9 mouse cellular contexts compared by ENCODE assay signal in genomic region chr5:7965281-7965680, GRCm38 (mm10). TPM values are rescaled to one million over a fixed set of nuclear protein-coding genes. Genes with fewer than 3 reads are reported as not detected.
DNase-seq lines count a peak whose midpoint lies in the region; ATAC-seq and TF ChIP-seq lines count a peak whose summit lies in the region.
"Had no signal": no experiment of that assay in that cellular context is flagged by ENCODE, and none has a peak within 500 bp of the region (broad histone marks: within the 10 kb centered on the region; RNA-seq: fewer than 3 reads in every experiment).

No protein-coding gene starts in this region.

- H3K4me1 ChIP-seq in hindbrain, postnatal 0 days (ENCODE audit: insufficient read depth, low read length): no peaks in the 10 kb centered on the region
- peaks cover 4% of the 10 kb centered on the region for H3K4me1 ChIP-seq in limb, embryonic 10.5 days

- H3K36me3 ChIP-seq in hindbrain, postnatal 0 days (ENCODE audit: insufficient read depth, low read length): no peaks in the 10 kb centered on the region
- H3K36me3 ChIP-seq in limb, embryonic 10.5 days: no peaks in the 10 kb centered on the region
- H3K36me3 ChIP-seq: midbrain, embryonic 12.5 days had no signal

- H3K9ac ChIP-seq in hindbrain, postnatal 0 days (replicated peaks; ENCODE audit: low read length): no peak overlapping the region
- H3K9ac ChIP-seq: midbrain, embryonic 12.5 days had no signal

- DNase-seq in adrenal gland, adult 18-20 months (ENCODE audit: low spot score in 2 of 2): peak; percentile 35 to 50
- DNase-seq in adrenal gland, adult 8-10 months: no peak
- peak; percentile 71 for DNase-seq in testis, postnatal 10 days (ENCODE audit: low spot score)
- DNase-seq in testis, postnatal 14 days (ENCODE audit: low spot score): no peak
- peak; percentile 57 to 70 for DNase-seq in cerebellum, postnatal 36 days
- peak; percentile 58 for DNase-seq in hindbrain, postnatal 0 days (ENCODE audit: low spot score)
- DNase-seq in limb, embryonic 10.5 days (ENCODE audit: low spot score): peak; percentile 46
- peak; percentile 54 for DNase-seq in right cerebral cortex, postnatal 14 days

- H3K27me3 ChIP-seq in hindbrain, postnatal 0 days (ENCODE audit: insufficient read depth, low read length): no peaks in the 10 kb centered on the region
- H3K27me3 ChIP-seq in limb, embryonic 10.5 days (ENCODE audit: low read depth, poor library complexity, severe bottlenecking): no peaks in the 10 kb centered on the region
- H3K27me3 ChIP-seq: midbrain, embryonic 12.5 days had no signal

- peak; percentile 67 for TF ChIP-seq CTCF in hindbrain, postnatal 0 days (IDR thresholded peaks at IDR 0.05; ENCODE audit: low read depth)

- no peak for ATAC-seq in hindbrain, postnatal 0 days

- no peak overlapping the region for H3K4me2 ChIP-seq in hindbrain, postnatal 0 days (ENCODE audit: low read depth, low read length)
- H3K4me2 ChIP-seq: midbrain, embryonic 12.5 days had no signal

- H3K27ac ChIP-seq in hindbrain, postnatal 0 days: no peak overlapping the region
- no peak overlapping the region for H3K27ac ChIP-seq in limb, embryonic 10.5 days
- H3K27ac ChIP-seq: midbrain, embryonic 12.5 days had no signal

- no peaks in the 10 kb centered on the region for H3K9me3 ChIP-seq in hindbrain, postnatal 0 days (ENCODE audit: low read length)
- no peaks in the 10 kb centered on the region for H3K9me3 ChIP-seq in limb, embryonic 10.5 days (replicated peaks)
- H3K9me3 ChIP-seq: midbrain, embryonic 12.5 days had no signal

- 43% methylated on average over 3 of the region's 3 CpGs for WGBS in hindbrain, postnatal 0 days
- WGBS in limb, embryonic 10.5 days: 36% methylated on average over 3 of the region's 3 CpGs

- no peak overlapping the region for H3K4me3 ChIP-seq in hindbrain, postnatal 0 days (ENCODE audit: low read length)
- H3K4me3 ChIP-seq in limb, embryonic 10.5 days: no peak overlapping the region
- H3K4me3 ChIP-seq: midbrain, embryonic 12.5 days had no signal

RNA-seq across cellular contexts. Expression of gene Steap4, which starts 5.0 kb away (rescaled TPM):
- total RNA-seq in adrenal gland, adult 18-20 months (2021): 10 to 100 TPM; 12.6 to 64.5 TPM
- 10 to 100 TPM; 11.6 to 59.3 (median 16.9) TPM for total RNA-seq in adrenal gland, adult 8-10 months (2022)
- 0.58 and 0.75 TPM in 2 replicates for total RNA-seq in hindbrain, postnatal 0 days (2014; rRNA removed)
- polyA plus RNA-seq in hindbrain, postnatal 0 days (2015; fragmentation: Nextera tagmentation; extraction: Ambion mirVana): 0.79 and 1.2 TPM in 2 replicates
- polyA plus RNA-seq in limb, embryonic 10.5 days (2016; fragmentation: Nextera tagmentation; extraction: Ambion mirVana): 0.51 TPM in 1 of 2 replicates, not detected in the other

Comparison
In these comparisons a context has a peak if more than half of its experiments do, and no peak if none do; other contexts are left out.
1. DNase-seq: peak in adrenal gland, adult 18-20 months (2 of 2), testis, postnatal 10 days (single experiment), cerebellum, postnatal 36 days (2 of 2), hindbrain, postnatal 0 days (single experiment), limb, embryonic 10.5 days (single experiment) and right cerebral cortex, postnatal 14 days (single experiment); none in adrenal gland, adult 8-10 months (single experiment) and testis, postnatal 14 days (single experiment).